Mouse (Mus musculus): ENCODE data around the gene Foxl2. TPM values are rescaled to one million over a fixed set of nuclear protein-coding genes. Genes with fewer than 3 reads are reported as not detected.

Foxl2 gene
- polyA plus RNA-seq, 1 experiment from 2014 or later = 0.64 TPM

DNA sequence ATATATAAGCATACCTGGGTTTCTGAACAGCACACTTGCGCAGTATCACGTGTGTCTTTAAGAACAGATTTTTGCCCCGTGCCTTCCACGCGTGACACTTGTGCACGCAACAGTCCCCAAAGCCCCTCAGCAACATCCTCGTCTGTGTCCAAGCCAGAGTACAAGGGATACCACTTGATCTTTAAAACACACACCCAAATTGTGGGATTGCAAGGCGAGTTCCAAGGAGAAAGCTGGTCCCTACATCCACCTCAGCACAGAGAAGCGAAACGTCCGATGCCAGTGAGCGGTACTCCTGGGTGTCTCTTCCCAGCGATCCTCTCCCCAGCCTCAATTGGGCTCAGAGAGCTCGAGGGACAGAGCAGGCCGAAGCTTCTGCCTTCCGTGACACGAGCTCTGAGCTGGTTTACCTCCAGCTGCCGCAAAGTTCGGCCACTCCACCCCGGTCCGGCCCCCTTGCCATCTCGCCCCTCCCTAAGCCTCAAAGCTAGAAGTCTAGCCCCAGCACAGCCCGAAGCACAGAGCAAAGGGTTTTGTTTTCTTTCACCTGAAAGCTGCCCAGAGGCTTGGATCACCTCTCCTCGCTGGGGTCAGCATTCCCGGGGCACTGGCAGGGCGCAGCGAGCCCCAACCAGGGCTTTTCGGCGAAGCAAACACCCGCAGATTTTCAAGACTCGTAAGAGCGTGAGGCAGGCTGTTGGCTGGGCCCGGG is 541 bp upstream of the Foxl2 start:
- ATAC-seq (ENCODE audit: low FRiP score, low read depth) = peak; percentile 13; the same call in 1 of the 2 replicates
- Histone ChIP-seq H3K9me3 (no peaks in the 10 kb centered on the region), H3K27ac (replicated peaks) (0 out of 2 replicates have a peak overlapping the region, but pooled peaks have one; percentile 32), H3K9ac (no peak overlapping the region), H3K36me3 (no peaks in the 10 kb centered on the region), H3K4me3 (peak overlapping the region; percentile 37), H3K27me3 (peaks cover 61% of the 10 kb centered on the region), H3K4me2 (peak overlapping the region; percentile 61), H3K4me1 (replicated peaks) (peaks cover 36% of the 10 kb centered on the region)
- 2% methylated on average over 33 of the region's 33 CpGs for WGBS

DNA sequence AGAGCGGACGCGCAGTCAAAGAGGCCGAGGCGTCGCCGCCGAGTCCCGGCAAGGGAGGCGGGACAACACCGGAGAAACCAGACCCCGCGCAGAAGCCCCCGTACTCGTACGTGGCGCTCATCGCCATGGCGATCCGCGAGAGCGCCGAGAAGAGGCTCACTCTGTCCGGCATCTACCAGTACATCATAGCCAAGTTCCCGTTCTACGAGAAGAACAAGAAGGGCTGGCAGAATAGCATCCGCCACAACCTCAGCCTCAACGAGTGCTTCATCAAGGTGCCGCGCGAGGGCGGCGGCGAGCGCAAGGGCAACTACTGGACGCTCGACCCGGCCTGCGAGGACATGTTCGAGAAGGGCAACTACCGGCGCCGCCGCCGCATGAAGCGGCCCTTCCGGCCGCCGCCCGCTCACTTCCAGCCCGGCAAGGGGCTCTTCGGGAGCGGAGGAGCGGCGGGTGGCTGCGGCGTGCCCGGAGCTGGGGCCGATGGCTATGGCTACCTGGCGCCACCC is 682 bp downstream of the Foxl2 start:
- Histone ChIP-seq H3K9ac (peak overlapping the region; percentile 10), H3K27me3 (peaks cover 64% of the 10 kb centered on the region), H3K4me3 (peak overlapping the region; percentile 37), H3K36me3 (no peaks in the 10 kb centered on the region), H3K9me3 (no peaks in the 10 kb centered on the region), H3K4me1 (replicated peaks) (peaks cover 36% of the 10 kb centered on the region), H3K4me2 (peak overlapping the region; percentile 61), H3K27ac (replicated peaks) (peak overlapping the region; percentile 56)
- under 1% methylated on average over 60 of the region's 60 CpGs for WGBS
- no peak for ATAC-seq (ENCODE audit: low FRiP score, low read depth)

DNA sequence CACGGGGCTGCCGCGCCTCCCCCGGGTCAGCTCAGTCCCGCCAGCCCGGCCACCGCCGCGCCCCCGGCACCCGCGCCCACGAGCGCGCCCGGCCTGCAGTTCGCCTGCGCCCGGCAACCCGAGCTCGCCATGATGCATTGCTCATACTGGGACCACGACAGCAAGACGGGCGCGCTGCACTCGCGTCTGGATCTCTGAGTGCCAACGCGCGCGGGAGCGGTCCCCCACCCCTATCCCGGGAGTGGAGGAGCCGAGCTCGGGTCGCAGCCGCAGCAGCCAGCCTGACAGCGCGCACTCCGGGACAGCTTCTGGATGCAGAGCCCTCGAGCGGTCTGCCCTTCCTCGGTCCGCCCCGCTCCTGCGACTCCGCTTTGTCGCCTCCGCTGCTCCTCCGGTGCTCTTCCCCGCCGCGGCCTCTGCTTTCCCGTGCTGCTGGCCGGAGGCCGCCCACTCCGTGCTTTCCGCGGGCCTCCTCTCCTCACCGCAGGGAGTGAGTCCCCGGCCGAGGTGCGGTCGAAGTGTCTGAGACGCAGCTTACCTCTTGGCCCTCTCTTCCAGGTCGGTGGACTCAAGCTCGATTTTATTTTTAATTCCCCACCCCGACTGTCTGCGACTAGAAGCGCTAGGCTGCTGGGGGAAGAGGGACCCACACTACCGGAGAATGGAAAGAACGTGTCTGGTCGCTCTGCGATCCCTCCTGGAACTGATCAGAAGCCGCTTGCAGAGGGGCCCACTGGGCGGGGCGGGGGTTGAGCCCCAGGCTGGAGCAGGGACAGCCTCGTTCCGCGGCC is 1.7 kb downstream of the Foxl2 start:
- WGBS = under 1% methylated on average over 80 of the region's 80 CpGs
- peak overlapping the region; percentile 61 for H3K4me2 ChIP-seq
- peaks cover 64% of the 10 kb centered on the region for H3K27me3 ChIP-seq
- H3K27ac ChIP-seq (replicated peaks) = no peak overlapping the region
- ATAC-seq (ENCODE audit: low FRiP score, low read depth) = no peak
- H3K4me3 ChIP-seq = peak overlapping the region; percentile 37
- H3K9me3 ChIP-seq = no peaks in the 10 kb centered on the region
- H3K4me1 ChIP-seq (replicated peaks) = peaks cover 36% of the 10 kb centered on the region
- H3K36me3 ChIP-seq = no peaks in the 10 kb centered on the region
- peak overlapping the region; percentile 10; the same call in 1 of the 2 replicates for H3K9ac ChIP-seq

DNA sequence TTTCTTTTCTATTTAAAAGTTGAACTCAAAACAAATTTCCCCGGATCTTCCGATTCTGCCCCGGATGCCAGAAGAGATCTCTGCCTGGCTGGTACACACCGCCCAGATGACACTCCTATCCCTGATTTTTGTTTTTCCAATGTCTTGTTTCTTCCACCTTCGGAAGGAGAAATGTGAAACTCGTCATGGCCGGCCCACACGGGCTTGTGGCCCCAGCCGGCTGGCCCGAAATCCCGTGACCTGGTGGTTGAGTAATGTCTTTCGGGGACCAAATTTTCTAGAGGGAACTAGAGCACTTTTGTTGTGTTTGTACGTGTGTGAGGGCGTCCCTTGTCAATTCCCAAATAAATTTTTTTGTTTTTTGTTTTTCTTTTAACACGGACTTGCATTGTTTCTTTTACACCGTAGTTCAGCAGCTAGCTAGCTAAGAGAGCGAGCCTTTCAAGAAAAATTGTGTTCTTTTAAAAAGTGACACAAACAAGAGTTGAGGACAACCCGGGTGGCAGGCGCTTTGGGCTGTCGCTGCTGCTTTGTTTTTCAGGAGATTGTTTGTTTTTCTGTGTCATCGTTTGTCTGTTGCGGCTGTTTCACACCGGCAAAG is 2.8 kb downstream of the Foxl2 start:
- Histone ChIP-seq H3K4me3 (peak overlapping the region; percentile 12; the same call in 1 of the 2 replicates), H3K27me3 (peaks cover 67% of the 10 kb centered on the region), H3K36me3 (no peaks in the 10 kb centered on the region), H3K4me1 (replicated peaks) (peaks cover 27% of the 10 kb centered on the region), H3K4me2 (peak overlapping the region; percentile 5; the same call in 1 of the 2 replicates), H3K9ac (no peak overlapping the region), H3K9me3 (no peaks in the 10 kb centered on the region), H3K27ac (replicated peaks) (no peak overlapping the region)
- no peak for ATAC-seq (ENCODE audit: low FRiP score, low read depth)
- under 1% methylated on average over 23 of the region's 23 CpGs for WGBS

DNA sequence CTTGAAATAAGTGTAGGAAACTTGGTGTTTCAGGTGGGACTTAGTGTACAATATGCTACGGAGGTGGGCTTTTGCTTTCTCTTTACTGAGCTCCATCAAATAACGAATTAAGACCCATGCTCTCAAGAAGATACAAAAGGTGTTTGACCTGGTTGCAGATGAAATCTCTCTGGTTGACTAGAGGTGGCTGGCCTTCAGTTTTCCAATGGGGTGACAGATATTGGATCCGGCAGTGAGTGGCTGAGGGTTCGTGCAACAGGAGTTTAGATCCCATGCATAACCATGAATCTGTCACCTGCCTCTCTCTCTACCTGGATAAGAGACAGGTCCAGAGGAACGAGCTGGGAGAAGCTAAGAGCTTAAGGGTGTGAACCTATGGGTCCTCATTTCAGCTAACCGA is 3.5 kb downstream of the Foxl2 start:
- Histone ChIP-seq H3K27me3 (peaks cover 72% of the 10 kb centered on the region), H3K27ac (replicated peaks) (no peak overlapping the region), H3K9ac (no peak overlapping the region), H3K4me1 (replicated peaks) (peaks cover 27% of the 10 kb centered on the region), H3K9me3 (no peaks in the 10 kb centered on the region), H3K4me3 (no peak overlapping the region), H3K4me2 (no peak overlapping the region), H3K36me3 (no peaks in the 10 kb centered on the region)
- WGBS = 3% methylated on average over 6 of the region's 6 CpGs
- ATAC-seq (ENCODE audit: low FRiP score, low read depth) = no peak

DNA sequence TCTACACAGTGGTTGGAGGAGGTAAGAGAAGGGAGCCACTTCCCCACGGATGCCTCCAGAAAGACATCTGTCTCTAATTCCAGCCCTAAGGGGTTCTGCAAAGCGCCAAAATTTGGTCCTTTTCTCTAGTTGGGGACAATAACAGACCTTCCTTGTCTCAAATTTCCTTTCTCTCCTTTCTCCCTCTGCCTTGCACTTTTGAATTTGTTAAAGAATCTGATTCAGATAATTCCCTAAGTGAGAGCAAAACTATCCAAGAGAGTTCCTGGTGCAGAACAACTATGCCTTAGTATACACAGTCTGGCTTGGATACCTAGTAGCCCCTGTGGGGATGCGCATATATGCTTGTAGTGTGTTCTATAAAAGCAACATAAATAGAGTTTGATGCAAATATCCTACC is 4.8 kb downstream of the Foxl2 start:
- peaks cover 70% of the 10 kb centered on the region for H3K27me3 ChIP-seq
- 32% methylated on average over 3 of the region's 3 CpGs for WGBS
- H3K9me3 ChIP-seq = no peaks in the 10 kb centered on the region
- peaks cover 24% of the 10 kb centered on the region for H3K4me1 ChIP-seq (replicated peaks)
- no peak overlapping the region for H3K9ac ChIP-seq
- no peak overlapping the region for H3K27ac ChIP-seq (replicated peaks)
- H3K4me3 ChIP-seq = no peak overlapping the region
- no peak for ATAC-seq (ENCODE audit: low FRiP score, low read depth)
- no peak overlapping the region for H3K4me2 ChIP-seq
- no peaks in the 10 kb centered on the region for H3K36me3 ChIP-seq

DNA sequence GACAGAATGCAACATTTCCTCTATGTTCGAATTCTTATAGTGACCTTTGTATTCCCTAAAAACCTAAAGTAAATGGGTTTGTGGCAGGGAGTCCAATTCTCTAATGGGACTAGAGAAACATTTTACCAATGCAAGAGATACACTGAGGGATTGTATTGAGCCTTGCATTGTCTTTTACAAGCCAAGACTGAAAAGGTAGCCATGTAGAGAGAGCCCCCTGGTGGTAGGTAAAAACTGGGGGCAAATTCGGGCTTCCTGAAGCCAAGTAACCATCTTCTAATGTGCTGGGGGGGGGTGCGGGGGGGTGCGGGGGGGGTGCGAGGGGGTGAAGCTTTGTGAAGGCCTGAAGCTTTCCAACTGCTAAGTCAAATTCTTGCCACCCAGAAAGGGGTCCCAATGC is 5.3 kb downstream of the Foxl2 start:
- peaks cover 19% of the 10 kb centered on the region for H3K4me1 ChIP-seq (replicated peaks)
- 32% methylated on average over 3 of the region's 5 CpGs for WGBS

DNA sequence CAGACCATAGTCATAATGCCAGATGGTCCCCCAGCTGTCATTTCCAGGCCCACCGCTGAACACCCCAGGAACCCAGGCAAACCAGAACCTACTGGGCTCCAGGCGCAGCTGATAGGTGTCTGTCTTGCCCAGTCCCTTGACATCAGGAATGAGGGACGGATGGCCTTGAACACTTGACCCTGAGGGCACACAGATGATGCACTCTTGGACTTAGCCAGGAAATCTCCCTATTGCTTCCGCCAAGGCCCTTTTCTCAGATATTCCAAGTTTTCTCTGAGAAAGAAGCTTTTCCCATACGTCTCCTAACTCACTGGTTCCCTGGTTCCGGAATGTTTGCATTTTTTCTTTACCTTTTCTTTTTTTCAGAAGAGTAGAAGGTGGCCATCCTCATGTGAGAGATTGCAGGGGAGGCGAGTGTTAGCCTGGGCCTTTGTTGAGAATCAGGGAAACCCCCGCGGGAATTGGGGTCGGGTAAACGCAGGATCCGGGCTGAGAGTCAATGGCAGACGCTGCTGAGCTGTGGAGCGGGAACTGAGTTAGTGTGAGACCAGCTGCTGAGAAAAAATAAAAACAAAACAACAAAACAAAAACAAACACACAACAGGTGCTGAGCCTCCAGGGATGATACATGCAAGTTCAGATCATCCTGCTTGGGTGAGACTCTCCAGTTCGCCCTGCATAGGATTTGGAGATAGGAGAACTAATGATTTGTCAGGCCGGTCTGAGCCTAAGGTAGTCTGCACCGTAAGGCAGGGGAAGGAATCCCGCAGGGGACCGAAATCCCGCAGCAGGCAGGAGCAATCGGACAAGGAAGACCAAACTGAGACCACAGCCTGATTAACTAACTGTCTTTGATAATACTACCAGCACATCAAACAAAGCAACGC is 6.7 kb downstream of the Foxl2 start:
- H3K4me2 ChIP-seq = no peak overlapping the region
- 7% methylated on average over 22 of the region's 22 CpGs for WGBS
- ATAC-seq (ENCODE audit: low FRiP score, low read depth) = no peak

More for the DNA sequence above, 5.3 kb downstream of the Foxl2 start:
- Histone ChIP-seq H3K27me3 (peaks cover 70% of the 10 kb centered on the region), H3K4me2 (no peak overlapping the region), H3K27ac (replicated peaks) (no peak overlapping the region), H3K36me3 (no peaks in the 10 kb centered on the region), H3K9me3 (no peaks in the 10 kb centered on the region), H3K4me3 (no peak overlapping the region), H3K9ac (no peak overlapping the region)
- no peak for ATAC-seq (ENCODE audit: low FRiP score, low read depth)

DNA sequence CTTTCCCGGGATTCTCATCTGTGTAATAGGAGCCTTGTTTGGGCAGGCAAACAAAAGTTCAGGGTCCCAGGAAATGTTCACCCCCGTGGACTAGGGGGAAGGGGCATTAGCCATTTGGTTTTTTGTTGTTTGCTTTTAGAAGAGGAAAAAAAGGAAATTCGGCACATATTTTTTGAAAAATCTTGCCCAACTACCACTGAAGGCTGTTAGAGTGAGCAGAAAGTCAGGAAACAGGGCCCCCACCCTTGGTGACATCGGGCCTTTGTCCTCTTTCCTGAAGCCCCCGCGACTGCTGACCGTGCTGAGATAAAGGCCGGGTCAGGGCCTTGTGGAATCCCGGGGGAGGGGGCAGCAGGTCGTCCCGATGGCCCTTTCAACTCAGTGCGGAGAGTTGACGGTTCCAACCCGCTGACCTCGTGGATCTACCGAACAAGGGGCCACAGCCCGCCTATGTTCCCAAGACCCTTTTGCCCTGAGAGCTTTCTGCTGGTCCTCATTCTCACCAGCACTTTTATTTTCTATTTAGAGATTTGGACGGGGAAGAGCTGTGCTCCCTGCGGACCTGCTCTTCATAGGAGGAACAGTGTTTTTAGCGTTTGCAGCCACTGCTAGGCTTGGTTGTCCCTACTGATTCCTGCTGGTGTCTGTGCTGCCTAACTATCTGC is 7.5 kb downstream of the Foxl2 start:
- ATAC-seq (ENCODE audit: low FRiP score, low read depth) = no peak
- WGBS = under 1% methylated on average over 20 of the region's 20 CpGs
- no peak overlapping the region for H3K27ac ChIP-seq (replicated peaks)

More for the DNA sequence above, 6.7 kb downstream of the Foxl2 start:
- peaks cover 79% of the 10 kb centered on the region for H3K27me3 ChIP-seq
- no peak overlapping the region for H3K27ac ChIP-seq (replicated peaks)
- H3K4me3 ChIP-seq = no peak overlapping the region
- H3K36me3 ChIP-seq = no peaks in the 10 kb centered on the region
- H3K9me3 ChIP-seq = no peaks in the 10 kb centered on the region
- H3K9ac ChIP-seq = no peak overlapping the region
- peaks cover 4% of the 10 kb centered on the region for H3K4me1 ChIP-seq (replicated peaks)

DNA sequence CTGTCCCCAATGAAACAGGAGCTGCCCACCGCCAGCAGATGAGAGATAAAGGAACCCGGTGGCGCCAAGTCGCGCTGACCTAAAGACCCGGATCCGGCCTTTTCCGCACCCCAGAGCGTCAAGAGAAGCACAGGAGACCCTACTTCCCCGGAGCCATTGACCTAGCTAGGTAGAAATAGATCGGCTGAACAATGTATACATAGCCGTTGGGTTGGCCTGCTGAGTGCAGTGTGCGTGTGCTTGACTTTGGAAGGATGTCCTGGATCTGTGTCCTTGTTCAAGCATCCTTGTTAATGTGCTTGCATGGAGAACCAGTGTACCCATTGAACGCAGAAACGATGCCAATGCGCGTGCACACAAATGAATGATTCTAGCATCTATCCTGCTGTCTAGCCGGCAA is 8.6 kb downstream of the Foxl2 start:
- Histone ChIP-seq H3K4me3 (no peak overlapping the region), H3K27me3 (peaks cover 84% of the 10 kb centered on the region), H3K4me2 (no peak overlapping the region), H3K9ac (no peak overlapping the region), H3K4me1 (replicated peaks) (no peaks in the 10 kb centered on the region), H3K9me3 (no peaks in the 10 kb centered on the region), H3K27ac (replicated peaks) (no peak overlapping the region), H3K36me3 (no peaks in the 10 kb centered on the region)
- 5% methylated on average over 18 of the region's 18 CpGs for WGBS
- ATAC-seq (ENCODE audit: low FRiP score, low read depth) = no peak

More for the DNA sequence above, 7.5 kb downstream of the Foxl2 start:
- Histone ChIP-seq H3K36me3 (no peaks in the 10 kb centered on the region), H3K9me3 (no peaks in the 10 kb centered on the region), H3K27me3 (peaks cover 84% of the 10 kb centered on the region), H3K9ac (no peak overlapping the region), H3K4me3 (no peak overlapping the region), H3K4me2 (no peak overlapping the region), H3K4me1 (replicated peaks) (no peaks in the 10 kb centered on the region)

DNA sequence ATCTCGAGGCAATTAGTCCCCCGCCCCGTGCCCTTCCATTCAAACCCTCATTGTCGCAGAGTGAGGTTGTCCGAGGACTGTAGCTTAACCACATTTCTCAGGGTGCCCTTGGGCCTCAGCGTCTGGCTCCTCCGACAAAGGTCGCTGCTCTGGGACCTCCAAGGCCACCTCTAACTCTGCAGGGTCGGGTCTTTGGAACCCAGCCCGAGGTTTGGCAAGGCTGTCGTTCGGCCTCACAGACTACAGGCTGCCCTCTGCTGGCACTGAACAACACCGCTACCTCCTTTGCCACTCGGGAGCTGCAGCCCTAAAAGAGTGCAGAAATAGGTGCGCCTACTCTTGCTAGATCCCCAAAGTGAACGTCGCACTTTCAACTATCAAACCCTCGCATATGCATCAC is 10.0 kb downstream of the Foxl2 start:
- H3K9me3 ChIP-seq = no peaks in the 10 kb centered on the region
- H3K27ac ChIP-seq (replicated peaks) = no peak overlapping the region
- H3K4me1 ChIP-seq (replicated peaks) = no peaks in the 10 kb centered on the region
- no peak overlapping the region for H3K4me3 ChIP-seq
- peak; percentile 42; the same call in 1 of the 2 replicates for ATAC-seq (ENCODE audit: low FRiP score, low read depth)
- H3K9ac ChIP-seq = no peak overlapping the region
- WGBS = 2% methylated on average over 18 of the region's 18 CpGs
- H3K4me2 ChIP-seq = peak overlapping the region; percentile 21
- peaks cover 83% of the 10 kb centered on the region for H3K27me3 ChIP-seq
- no peaks in the 10 kb centered on the region for H3K36me3 ChIP-seq

Measured in hindbrain, embryonic 15.5 days (tissue).